Mouse (Mus musculus) midbrain, postnatal 0 days (tissue): ENCODE results near the gene Tbc1d30. TPM values are rescaled to one million over a fixed set of nuclear protein-coding genes. Genes with fewer than 3 reads are reported as not detected.

ENCODE experiments used
- ATAC-seq: fragments of 200-750 bp; cut with Nextera tagmentation; 2 replicates; pipeline ENCODE4 v1.8.0; 2017; ENCODE audit warnings: moderate number of reproducible peaks, mild to moderate bottlenecking, moderate TSS enrichment, moderate library complexity; ENCODE audit not compliant: low FRiP score
- DNase-seq: peaks from one replicate; pipeline ENCODE4 v3.0.0-alpha.2; 2015; ENCODE audit warnings: low spot score
- H3K27ac ChIP-seq: fragments of 300-500 bp; sonication (generic); 2 replicates; pipeline ENCODE4 v1.5.1; 2014; ENCODE audit warnings: low read depth, mild to moderate bottlenecking, low read length, mixed read lengths
- H3K27me3 ChIP-seq: fragments of 300-500 bp; sonication (generic); 2 replicates; pipeline ENCODE4 v1.6.1; 2014; ENCODE audit warnings: low read length, control low read depth, mixed read lengths; ENCODE audit not compliant: insufficient read depth
- H3K36me3 ChIP-seq: fragments of 300-500 bp; sonication (generic); 2 replicates; pipeline ENCODE4 v1.6.1; 2014; ENCODE audit warnings: low read length, control low read depth, mixed read lengths; ENCODE audit not compliant: insufficient read depth
- H3K4me1 ChIP-seq: fragments of 300-500 bp; sonication (generic); 2 replicates; pipeline ENCODE4 v1.6.1; 2014; ENCODE audit warnings: mild to moderate bottlenecking, control low read depth, antibody characterized with exemption, low read length, mixed read lengths; ENCODE audit not compliant: insufficient read depth
- H3K4me2 ChIP-seq: fragments of 300-500 bp; sonication (generic); 2 replicates; pipeline ENCODE4 v1.6.1; 2014; ENCODE audit warnings: low read depth, mild to moderate bottlenecking, low read length, mixed read lengths; ENCODE audit not compliant: poor library complexity, severe bottlenecking
- H3K4me3 ChIP-seq: fragments of 300-500 bp; sonication (generic); 2 replicates; pipeline ENCODE4 v1.5.1; 2014; ENCODE audit warnings: low read depth, mild to moderate bottlenecking, low read length, moderate library complexity
- H3K9ac ChIP-seq: fragments of 300-500 bp; sonication (generic); replicated peaks from 2 replicates; pipeline ENCODE4 v1.6.1; 2014; ENCODE audit warnings: mild to moderate bottlenecking, low read length, moderate library complexity, mixed read lengths; ENCODE audit not compliant: poor library complexity, severe bottlenecking
- H3K9me3 ChIP-seq: fragments of 300-500 bp; sonication (generic); 2 replicates; pipeline ENCODE4 v1.6.1; 2016; ENCODE audit warnings: low read length, control low read depth
- CTCF ChIP-seq: IDR thresholded peaks from 2 replicates; pipeline ENCODE4 v1.5.1; 2016; ENCODE audit warnings: antibody characterized with exemption, mild to moderate bottlenecking
- WGBS: fragments of 180-500 bp; shearing (Covaris S2); extraction: QIAGEN DNeasy Blood & Tissue Kit; methylation state at CpG from one replicate; pipeline ENCODE4 v1.1.7; 2014; 5-methylcytosine and 5-hydroxymethylcytosine counted together
- polyA plus RNA-seq: library from polyadenylated mRNA; unstranded; fragments of >200 nt; fragmentation: Nextera tagmentation; extraction: Ambion mirVana; gene quantifications from 2 replicates; pipeline ENCODE4 v1.2.1, GENCODE M21; 2015
- total RNA-seq: library from RNA; depleted of rRNA; stranded (reverse); fragments of >200 nt; gene quantifications from 2 replicates; pipeline ENCODE4 v1.2.3, GENCODE M21; 2014

Gene Tbc1d30
- total and polyA plus RNA-seq, 2 experiments from 2014 or later, result 8.3 to 49.1 TPM

DNA sequence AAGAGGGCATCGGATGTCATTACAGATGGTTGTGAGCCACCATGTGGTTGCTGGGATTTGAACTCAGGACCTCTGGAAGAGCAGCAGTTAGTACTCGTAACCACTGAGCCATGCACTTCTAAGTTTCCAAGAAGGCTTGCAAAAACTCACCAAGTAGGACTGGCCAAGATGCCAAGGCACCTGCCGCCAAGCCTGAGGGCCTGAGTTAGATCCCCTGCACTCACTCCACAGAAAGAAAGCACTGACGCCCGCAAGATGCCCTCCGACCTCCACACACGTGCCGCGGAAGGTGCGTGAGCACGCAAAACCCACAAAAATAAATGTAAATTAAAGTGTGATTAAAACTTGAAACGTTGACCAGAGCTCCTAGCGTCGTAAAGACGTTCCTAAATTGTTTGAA, 13.2 kb upstream of the Tbc1d30 start:
- H3K4me3 ChIP-seq, result peak overlapping the region; percentile 94
- H3K27me3 ChIP-seq, result no peaks in the 10 kb centered on the region
- H3K4me1 ChIP-seq, result peaks cover 6% of the 10 kb centered on the region; the same call in 1 of the 2 replicates
- DNase-seq (no peak), ATAC-seq (no peak; the same call in 1 of the 2 replicates)
- 30% methylated on average over 15 of the region's 15 CpGs for WGBS
- no peak overlapping the region for H3K9ac ChIP-seq
- no peak overlapping the region for H3K27ac ChIP-seq
- H3K9me3 ChIP-seq, result no peaks in the 10 kb centered on the region
- H3K4me2 ChIP-seq, result peak overlapping the region; percentile 90
- no peaks in the 10 kb centered on the region for H3K36me3 ChIP-seq
- no peak for TF ChIP-seq CTCF

DNA sequence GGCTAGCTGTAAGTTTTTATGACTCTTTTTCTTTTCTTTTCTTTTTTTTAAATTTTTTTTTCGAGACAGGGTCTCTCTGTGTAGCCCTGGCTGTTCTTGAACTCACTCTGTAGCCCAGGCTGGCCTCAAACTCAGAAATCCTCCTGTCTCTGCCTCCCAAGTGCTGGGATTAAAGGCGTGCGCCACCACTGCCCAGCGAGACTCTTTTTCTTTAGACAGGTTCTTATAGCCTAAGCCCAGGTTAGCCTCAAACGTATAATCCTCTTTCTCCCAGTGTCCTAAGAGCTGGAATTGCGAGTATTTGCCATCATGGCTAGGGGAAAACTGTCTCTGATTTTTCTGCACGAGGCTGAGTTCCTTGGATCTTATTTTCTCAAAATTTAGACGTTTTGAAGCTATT, 12.1 kb upstream of the Tbc1d30 start:
- no peak for ATAC-seq
- Histone ChIP-seq H3K9me3 (no peaks in the 10 kb centered on the region), H3K4me3 (no peak overlapping the region), H3K4me1 (peaks cover 6% of the 10 kb centered on the region; the same call in 1 of the 2 replicates), H3K36me3 (no peaks in the 10 kb centered on the region), H3K9ac (no peak overlapping the region), H3K4me2 (no peak overlapping the region), H3K27ac (no peak overlapping the region), H3K27me3 (no peaks in the 10 kb centered on the region)
- WGBS, result 78% methylated on average over 8 of the region's 8 CpGs
- DNase-seq, result no peak
- no peak for TF ChIP-seq CTCF

DNA sequence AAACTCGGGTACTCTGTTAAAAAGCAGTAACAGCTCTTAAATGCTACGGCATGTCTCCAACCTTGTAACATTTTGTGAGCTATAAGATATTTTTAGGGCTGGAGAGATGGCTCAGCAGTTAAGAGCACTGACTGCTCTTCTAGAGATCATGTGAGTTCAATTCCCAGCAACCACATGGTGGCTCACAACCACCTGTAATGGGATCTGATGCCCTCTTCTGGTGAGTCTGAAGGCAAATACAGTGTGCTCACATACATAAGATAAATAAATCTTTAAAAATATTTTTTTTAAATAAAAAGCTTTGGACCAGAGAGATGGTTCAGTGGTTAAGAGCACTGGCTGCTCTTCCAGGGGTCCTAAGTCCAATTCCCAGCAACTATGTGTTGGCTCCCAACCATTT, 9.3 kb upstream of the Tbc1d30 start:
- DNase-seq, result no peak
- 98% methylated on average over 2 of the region's 2 CpGs for WGBS
- ATAC-seq, result no peak

DNA sequence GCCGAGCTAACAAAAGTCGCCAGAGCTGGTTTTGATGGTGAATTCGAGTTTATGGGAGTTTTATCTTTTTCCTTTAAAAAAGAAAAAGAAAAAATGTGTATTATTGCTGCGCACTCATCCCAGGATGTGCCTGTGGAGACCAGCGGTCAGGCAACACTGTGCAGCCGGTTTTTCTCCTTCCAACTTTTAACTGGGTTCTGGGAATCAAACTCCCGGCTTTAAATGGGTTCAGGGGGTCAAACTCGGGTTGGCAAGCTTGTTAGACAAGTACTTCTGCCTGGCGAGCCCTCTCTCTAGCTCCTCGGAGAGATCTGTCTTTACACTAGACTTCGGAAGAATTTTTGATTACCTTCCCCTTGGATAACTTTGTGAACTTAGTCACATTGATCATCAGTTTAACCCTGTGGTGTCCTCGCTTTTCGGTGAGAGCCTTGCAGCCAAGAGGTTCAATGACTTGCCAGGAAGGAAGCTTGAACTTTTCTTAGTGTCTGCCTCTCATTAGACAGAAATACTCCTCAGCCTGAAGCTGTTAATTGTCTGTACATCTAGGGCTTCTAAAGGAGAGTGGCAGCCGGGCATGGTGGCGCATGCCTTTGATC, 713 bp upstream of the Tbc1d30 start:
- peak overlapping the region; percentile 81 for H3K4me2 ChIP-seq
- peak overlapping the region; percentile 42 for H3K4me3 ChIP-seq
- no peak overlapping the region for H3K9ac ChIP-seq
- DNase-seq, result no peak
- WGBS, result 39% methylated on average over 15 of the region's 15 CpGs
- H3K27ac ChIP-seq, result no peak overlapping the region
- no peak for TF ChIP-seq CTCF
- peaks cover 29% of the 10 kb centered on the region for H3K27me3 ChIP-seq
- H3K4me1 ChIP-seq, result 0 out of 2 replicates have a peak, but pooled peaks cover 4% of the 10 kb centered on the region
- ATAC-seq, result no peak
- H3K9me3 ChIP-seq, result no peaks in the 10 kb centered on the region
- no peaks in the 10 kb centered on the region for H3K36me3 ChIP-seq

More for the DNA sequence above, 9.3 kb upstream of the Tbc1d30 start:
- H3K4me1 ChIP-seq, result no peaks in the 10 kb centered on the region
- no peak overlapping the region for H3K4me2 ChIP-seq
- no peaks in the 10 kb centered on the region for H3K9me3 ChIP-seq
- H3K27me3 ChIP-seq, result no peaks in the 10 kb centered on the region
- no peak overlapping the region for H3K4me3 ChIP-seq
- no peaks in the 10 kb centered on the region for H3K36me3 ChIP-seq
- H3K9ac ChIP-seq, result no peak overlapping the region
- no peak for TF ChIP-seq CTCF
- no peak overlapping the region for H3K27ac ChIP-seq

DNA sequence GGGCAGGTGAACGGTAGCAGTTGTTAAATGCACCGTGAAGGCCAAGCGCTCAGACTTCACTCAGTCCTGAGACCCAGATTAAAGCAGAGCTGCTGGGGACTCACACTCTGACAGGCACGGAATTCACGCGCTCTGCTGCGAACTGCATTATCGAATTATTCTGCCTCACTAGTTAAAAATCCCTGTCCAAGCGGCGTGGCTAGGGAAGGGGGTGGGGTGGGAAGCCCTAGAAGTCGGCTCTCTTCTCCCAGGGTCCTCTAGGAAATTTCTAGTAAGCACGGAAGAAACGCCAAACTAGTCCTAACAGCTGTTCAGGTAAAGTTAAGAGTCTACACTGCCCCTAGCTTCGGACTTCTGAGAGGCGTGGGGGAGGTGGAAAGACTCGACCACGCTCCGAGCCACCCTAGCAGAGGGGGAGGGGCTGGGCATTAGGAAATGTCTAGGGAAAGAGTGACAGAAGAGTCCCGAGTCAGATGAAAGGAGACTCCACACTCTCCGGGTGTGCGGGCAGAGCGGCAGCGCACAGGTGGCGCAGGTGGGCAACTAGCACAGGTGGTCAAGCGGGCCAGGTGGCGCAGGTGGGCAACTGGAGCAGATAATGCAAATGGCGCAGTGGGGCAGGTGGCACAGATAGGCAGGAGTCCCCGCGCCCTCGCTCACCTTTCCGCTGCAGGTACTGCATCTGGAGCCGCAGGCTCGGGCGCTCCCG, 567 bp downstream of the Tbc1d30 start:
- 2% methylated on average over 34 of the region's 35 CpGs for WGBS

DNA sequence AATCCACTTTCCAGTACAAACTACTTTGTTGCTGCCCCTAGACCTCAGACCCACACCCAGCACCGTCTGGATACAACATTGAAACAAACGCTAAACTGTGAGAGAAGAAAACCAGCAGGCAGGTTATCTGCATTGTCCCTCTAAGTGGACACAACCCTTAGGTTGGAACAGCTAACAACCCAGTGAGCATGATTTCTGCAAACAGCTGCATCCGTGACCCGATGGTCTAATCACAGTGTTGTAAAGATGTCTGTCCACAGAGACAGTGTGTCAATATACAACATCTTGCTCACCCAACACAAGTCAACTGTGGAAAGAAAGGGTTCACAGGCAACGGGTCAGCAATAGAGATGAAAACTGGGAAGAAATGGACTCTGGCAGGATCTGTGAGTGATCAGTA, 1.8 kb downstream of the Tbc1d30 start:
- WGBS, result 58% methylated on average over 5 of the region's 5 CpGs
- no peaks in the 10 kb centered on the region for H3K36me3 ChIP-seq
- H3K9me3 ChIP-seq, result no peaks in the 10 kb centered on the region
- H3K4me3 ChIP-seq, result no peak overlapping the region
- H3K27ac ChIP-seq, result no peak overlapping the region
- no peak overlapping the region for H3K9ac ChIP-seq
- TF ChIP-seq CTCF, result no peak
- peaks cover 29% of the 10 kb centered on the region for H3K27me3 ChIP-seq
- no peak overlapping the region for H3K4me2 ChIP-seq
- ATAC-seq, result no peak
- DNase-seq, result no peak
- 0 out of 2 replicates have a peak, but pooled peaks cover 4% of the 10 kb centered on the region for H3K4me1 ChIP-seq

More for the DNA sequence above, 567 bp downstream of the Tbc1d30 start:
- Histone ChIP-seq H3K4me2 (peak overlapping the region; percentile 81), H3K4me3 (peak overlapping the region; percentile 42), H3K9me3 (no peaks in the 10 kb centered on the region), H3K9ac (0 out of 2 replicates have a peak overlapping the region, but pooled peaks have one; percentile 25), H3K27me3 (peaks cover 29% of the 10 kb centered on the region), H3K27ac (no peak overlapping the region), H3K4me1 (0 out of 2 replicates have a peak, but pooled peaks cover 4% of the 10 kb centered on the region), H3K36me3 (no peaks in the 10 kb centered on the region)
- ATAC-seq, result no peak; the same call in 1 of the 2 replicates
- 0 out of 2 replicates have a peak, but pooled peaks have one; percentile 22 for TF ChIP-seq CTCF
- peak; percentile 41 for DNase-seq
